Mouse (Mus musculus): ENCODE data around the gene Nrxn1. TPM values are rescaled to one million over a fixed set of nuclear protein-coding genes. Genes with fewer than 3 reads are reported as not detected.

Nrxn1 gene
- polyA plus RNA-seq, 1 experiment from 2014 or later, result 2.1 TPM

DNA sequence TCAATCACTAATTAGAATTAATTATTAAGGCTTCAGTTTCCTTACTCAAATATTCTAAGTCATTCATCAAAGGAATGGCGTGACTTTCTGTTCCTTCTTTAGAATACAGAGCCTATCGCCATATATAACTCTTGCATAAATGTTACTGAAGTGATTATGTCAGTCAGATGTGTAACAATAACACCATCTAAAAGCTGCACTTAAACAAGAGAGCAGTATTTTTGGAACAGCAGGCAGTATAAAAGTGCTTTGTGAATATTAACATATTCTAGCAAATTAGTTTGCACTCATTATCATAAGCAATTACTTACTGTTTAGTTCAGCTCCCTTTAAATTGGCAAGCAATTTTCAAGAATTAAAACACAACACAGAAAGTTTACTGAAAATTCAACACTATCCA lies 716.3 kb downstream of the Nrxn1 start:
- WGBS, result 82% methylated on average over 2 of the region's 2 CpGs
- Histone ChIP-seq H3K4me2 (no peak overlapping the region), H3K36me3 (ENCODE audit: insufficient read depth) (no peaks in the 10 kb centered on the region), H3K4me3 (ENCODE audit: low read depth, low read length) (no peak overlapping the region), H3K4me1 (ENCODE audit: insufficient read depth) (no peaks in the 10 kb centered on the region), H3K9me3 (ENCODE audit: low read depth, low read length) (no peaks in the 10 kb centered on the region), H3K27me3 (ENCODE audit: insufficient read depth, low read length) (no peaks in the 10 kb centered on the region), H3K9ac (no peak overlapping the region), H3K27ac (ENCODE audit: low read depth) (no peak overlapping the region)
- no peak for ATAC-seq (ENCODE audit: insufficient read depth)
- TF ChIP-seq CTCF (IDR thresholded peaks at IDR 0.05; ENCODE audit: low read depth), result no peak
- DNase-seq, result no peak

DNA sequence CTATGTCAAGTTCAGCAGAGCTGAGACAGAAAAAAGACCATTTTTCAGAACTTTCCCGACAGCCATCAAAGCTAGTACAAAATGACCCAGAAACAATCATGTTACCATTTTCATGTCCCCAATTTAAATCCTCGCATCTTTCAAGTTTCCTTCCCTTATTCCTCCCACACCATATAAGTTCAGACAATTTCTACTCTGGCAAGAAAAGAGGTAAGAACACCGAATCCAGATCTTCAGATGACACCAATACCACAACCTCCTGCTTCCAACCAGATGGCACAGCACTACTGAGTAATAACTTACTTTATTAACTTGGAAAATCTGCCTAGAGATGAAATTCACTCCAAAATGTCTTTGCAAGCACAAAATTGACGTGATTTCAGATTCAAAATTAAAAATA lies 730.7 kb downstream of the Nrxn1 start:
- Histone ChIP-seq H3K4me3 (ENCODE audit: low read depth, low read length) (no peak overlapping the region), H3K27me3 (ENCODE audit: insufficient read depth, low read length) (no peaks in the 10 kb centered on the region), H3K9ac (no peak overlapping the region), H3K4me1 (ENCODE audit: insufficient read depth) (no peaks in the 10 kb centered on the region), H3K27ac (ENCODE audit: low read depth) (no peak overlapping the region), H3K36me3 (ENCODE audit: insufficient read depth) (no peaks in the 10 kb centered on the region), H3K4me2 (no peak overlapping the region), H3K9me3 (ENCODE audit: low read depth, low read length) (no peaks in the 10 kb centered on the region)
- WGBS, result 77% methylated on average over 4 of the region's 4 CpGs
- no peak for DNase-seq
- TF ChIP-seq CTCF (IDR thresholded peaks at IDR 0.05; ENCODE audit: low read depth), result no peak
- no peak for ATAC-seq (ENCODE audit: insufficient read depth)

DNA sequence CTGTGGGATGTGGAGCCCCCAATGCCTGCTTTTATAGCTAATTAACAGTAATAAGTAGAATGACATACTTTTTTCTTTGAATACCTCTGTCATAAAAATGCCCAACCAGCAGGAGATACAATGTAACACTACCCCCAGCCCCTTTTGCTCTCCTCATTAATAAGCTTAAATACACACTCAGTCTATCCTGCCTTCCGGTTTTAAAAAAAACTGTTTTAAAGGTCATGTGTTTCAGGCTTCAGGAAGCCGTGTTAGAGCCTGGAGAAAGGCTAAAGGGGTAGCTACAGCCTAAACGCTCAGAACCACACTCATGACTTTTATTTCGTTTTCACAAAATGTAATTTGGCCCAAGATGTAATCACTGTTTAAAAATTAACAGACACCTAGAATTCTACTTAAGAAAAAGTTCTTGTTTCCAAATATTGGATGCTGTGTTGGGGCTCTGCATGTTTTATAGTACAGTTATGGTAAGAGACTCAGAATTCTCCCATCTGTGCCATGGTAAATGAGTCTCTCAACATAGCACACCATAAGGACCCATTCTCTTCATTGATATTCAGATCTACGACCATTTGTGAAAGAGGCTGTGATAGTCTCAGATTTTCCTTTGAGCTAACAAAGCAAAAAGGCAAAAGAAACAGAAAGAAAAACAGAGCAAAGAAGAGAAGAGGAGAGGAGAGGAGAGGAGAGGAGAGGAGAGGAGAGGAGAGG lies 743.3 kb downstream of the Nrxn1 start:
- H3K9ac ChIP-seq, result no peak overlapping the region
- no peaks in the 10 kb centered on the region for H3K36me3 ChIP-seq (ENCODE audit: insufficient read depth)
- WGBS, result 53% methylated on average over 5 of the region's 5 CpGs
- no peaks in the 10 kb centered on the region for H3K4me1 ChIP-seq (ENCODE audit: insufficient read depth)
- H3K27ac ChIP-seq (ENCODE audit: low read depth), result no peak overlapping the region
- no peaks in the 10 kb centered on the region for H3K9me3 ChIP-seq (ENCODE audit: low read depth, low read length)
- ATAC-seq (ENCODE audit: insufficient read depth) (no peak), DNase-seq (no peak)
- H3K27me3 ChIP-seq (ENCODE audit: insufficient read depth, low read length), result no peaks in the 10 kb centered on the region
- TF ChIP-seq CTCF (IDR thresholded peaks at IDR 0.05; ENCODE audit: low read depth), result no peak
- no peak overlapping the region for H3K4me3 ChIP-seq (ENCODE audit: low read depth, low read length)
- no peak overlapping the region for H3K4me2 ChIP-seq

DNA sequence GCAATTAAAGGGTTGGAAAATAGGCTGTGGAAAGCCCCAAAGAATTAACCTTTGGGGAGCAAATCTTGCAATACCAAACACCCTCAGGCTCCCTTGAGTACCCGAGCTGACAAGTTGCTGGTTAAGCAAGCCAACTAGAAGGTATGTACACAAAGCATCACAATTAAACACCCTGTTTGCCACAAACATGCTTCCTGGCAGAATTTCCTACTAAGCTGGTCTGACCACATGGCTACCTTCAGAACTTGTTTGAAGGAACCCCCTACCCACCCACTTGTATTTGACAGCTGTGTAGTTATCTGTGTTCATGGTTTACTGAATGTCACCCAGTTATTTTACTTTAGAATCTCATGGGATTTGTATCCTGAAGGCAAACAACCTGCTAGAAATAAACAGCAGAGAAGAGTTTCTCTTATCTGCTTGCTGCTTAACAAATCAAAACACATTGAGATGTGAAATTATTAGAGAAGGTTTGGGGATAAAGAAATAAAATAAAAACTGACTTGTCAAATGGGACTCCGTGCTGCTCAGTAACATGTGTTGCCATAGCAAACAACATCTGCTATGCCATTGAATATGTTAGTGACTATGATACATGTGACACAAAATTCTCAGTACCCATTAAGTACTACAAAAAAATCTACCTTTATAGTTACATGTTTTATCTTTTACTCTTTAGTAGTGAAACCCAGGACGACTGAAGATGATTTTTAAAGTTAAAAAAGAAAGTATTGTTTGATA lies 746.0 kb downstream of the Nrxn1 start:
- H3K4me1 ChIP-seq (ENCODE audit: insufficient read depth), result no peaks in the 10 kb centered on the region
- DNase-seq (peak; percentile 9), ATAC-seq (ENCODE audit: insufficient read depth) (no peak)
- no peaks in the 10 kb centered on the region for H3K27me3 ChIP-seq (ENCODE audit: insufficient read depth, low read length)
- H3K9ac ChIP-seq, result no peak overlapping the region
- H3K36me3 ChIP-seq (ENCODE audit: insufficient read depth), result no peaks in the 10 kb centered on the region
- no peak overlapping the region for H3K4me3 ChIP-seq (ENCODE audit: low read depth, low read length)
- no peaks in the 10 kb centered on the region for H3K9me3 ChIP-seq (ENCODE audit: low read depth, low read length)
- 47% methylated on average over 3 of the region's 3 CpGs for WGBS
- H3K27ac ChIP-seq (ENCODE audit: low read depth), result no peak overlapping the region
- no peak for TF ChIP-seq CTCF (IDR thresholded peaks at IDR 0.05; ENCODE audit: low read depth)
- no peak overlapping the region for H3K4me2 ChIP-seq

DNA sequence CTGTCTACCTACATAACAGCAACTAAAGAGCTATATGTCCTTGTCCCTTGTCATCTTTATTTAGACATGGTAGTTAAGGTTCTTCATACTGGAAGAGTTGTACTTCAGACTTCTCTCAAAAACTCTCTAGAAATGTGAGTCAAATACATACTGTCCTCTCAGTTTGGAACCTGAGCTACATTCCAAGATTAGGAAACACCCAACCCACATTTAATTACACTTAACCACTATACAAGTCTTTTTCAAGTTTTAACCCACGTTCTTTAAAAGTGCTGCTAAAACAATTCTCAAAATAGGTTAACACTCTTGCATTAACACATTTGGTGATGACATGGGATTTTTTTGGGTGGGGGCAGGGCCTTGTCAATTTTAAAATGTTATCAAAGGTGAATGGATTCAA lies 759.4 kb downstream of the Nrxn1 start:
- Histone ChIP-seq H3K4me3 (ENCODE audit: low read depth, low read length) (no peak overlapping the region), H3K4me2 (no peak overlapping the region), H3K36me3 (ENCODE audit: insufficient read depth) (no peaks in the 10 kb centered on the region), H3K27ac (ENCODE audit: low read depth) (no peak overlapping the region), H3K9ac (no peak overlapping the region), H3K27me3 (ENCODE audit: insufficient read depth, low read length) (no peaks in the 10 kb centered on the region), H3K9me3 (ENCODE audit: low read depth, low read length) (no peaks in the 10 kb centered on the region), H3K4me1 (ENCODE audit: insufficient read depth) (no peaks in the 10 kb centered on the region)
- 60% methylated on average over 1 of the region's 1 CpGs for WGBS
- no peak for TF ChIP-seq CTCF (IDR thresholded peaks at IDR 0.05; ENCODE audit: low read depth)
- no peak for ATAC-seq (ENCODE audit: insufficient read depth)
- no peak for DNase-seq

DNA sequence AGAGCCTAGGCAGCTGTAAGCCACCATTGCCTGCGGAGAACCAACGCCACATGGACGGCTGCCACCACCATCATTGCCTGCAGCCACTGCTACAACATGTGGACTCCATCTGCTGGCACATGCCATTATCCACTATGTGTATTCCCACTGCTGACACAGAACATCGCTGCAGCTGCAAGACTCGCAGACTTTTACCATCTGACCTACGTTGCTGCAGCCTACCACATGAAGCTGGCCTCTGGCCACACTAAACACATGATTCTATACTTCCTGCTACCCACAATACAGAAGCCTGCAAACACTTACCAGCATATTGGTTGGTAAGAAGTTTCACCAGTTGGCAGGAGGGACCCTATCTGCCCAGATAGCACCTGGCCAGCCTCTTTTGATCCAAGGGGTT lies 769.2 kb downstream of the Nrxn1 start:
- H3K9me3 ChIP-seq (ENCODE audit: low read depth, low read length), result no peaks in the 10 kb centered on the region
- no peak for TF ChIP-seq CTCF (IDR thresholded peaks at IDR 0.05; ENCODE audit: low read depth)
- DNase-seq (peak; percentile 22), ATAC-seq (ENCODE audit: insufficient read depth) (peak; percentile 76; the same call in 1 of the 2 replicates)
- H3K4me2 ChIP-seq, result no peak overlapping the region
- whole genome bisulfite sequencing, result 73% methylated on average over 6 of the region's 6 CpGs
- H3K9ac ChIP-seq, result no peak overlapping the region
- no peak overlapping the region for H3K27ac ChIP-seq (ENCODE audit: low read depth)
- H3K4me1 ChIP-seq (ENCODE audit: insufficient read depth), result no peaks in the 10 kb centered on the region
- no peak overlapping the region for H3K4me3 ChIP-seq (ENCODE audit: low read depth, low read length)
- H3K36me3 ChIP-seq (ENCODE audit: insufficient read depth), result no peaks in the 10 kb centered on the region
- no peaks in the 10 kb centered on the region for H3K27me3 ChIP-seq (ENCODE audit: insufficient read depth, low read length)

DNA sequence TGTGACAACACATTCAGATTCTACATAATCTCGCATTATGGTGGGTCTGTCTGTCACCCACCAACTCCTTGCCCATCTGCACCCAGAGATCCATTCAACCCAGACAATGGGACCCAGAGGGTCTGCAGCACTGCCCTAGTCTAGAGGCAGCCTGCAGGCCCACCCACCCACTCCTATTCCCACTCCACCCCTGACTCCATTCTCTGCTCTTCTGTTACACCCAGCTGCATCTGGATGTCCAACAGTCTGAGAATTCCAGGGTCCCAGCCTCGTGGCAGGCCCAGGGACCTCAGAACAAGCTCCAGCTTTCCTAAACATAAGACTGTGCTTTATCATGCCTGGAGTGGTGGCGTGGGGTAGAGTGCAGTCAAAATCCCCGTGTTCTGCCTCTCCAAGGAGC lies 820.6 kb downstream of the Nrxn1 start:
- WGBS, result 41% methylated on average over 4 of the region's 4 CpGs
- no peaks in the 10 kb centered on the region for H3K36me3 ChIP-seq (ENCODE audit: insufficient read depth)
- DNase-seq, result no peak
- no peak overlapping the region for H3K9ac ChIP-seq
- H3K4me1 ChIP-seq (ENCODE audit: insufficient read depth), result no peaks in the 10 kb centered on the region
- TF ChIP-seq CTCF (IDR thresholded peaks at IDR 0.05; ENCODE audit: low read depth), result no peak
- H3K4me3 ChIP-seq (ENCODE audit: low read depth, low read length), result no peak overlapping the region
- H3K9me3 ChIP-seq (ENCODE audit: low read depth, low read length), result no peaks in the 10 kb centered on the region
- ATAC-seq (ENCODE audit: insufficient read depth), result no peak
- no peak overlapping the region for H3K27ac ChIP-seq (ENCODE audit: low read depth)
- H3K4me2 ChIP-seq, result no peak overlapping the region
- no peaks in the 10 kb centered on the region for H3K27me3 ChIP-seq (ENCODE audit: insufficient read depth, low read length)
